Mouse (Mus musculus): Measurements from ENCODE around the gene Apela. TPM values are rescaled to one million over a fixed set of nuclear protein-coding genes. Genes with fewer than 3 reads are reported as not detected.

Gene Apela
- 0.76 and 1.2 TPM in 2 replicates for polyA plus RNA-seq (2015; fragmentation: Nextera tagmentation; extraction: Ambion mirVana)

DNA sequence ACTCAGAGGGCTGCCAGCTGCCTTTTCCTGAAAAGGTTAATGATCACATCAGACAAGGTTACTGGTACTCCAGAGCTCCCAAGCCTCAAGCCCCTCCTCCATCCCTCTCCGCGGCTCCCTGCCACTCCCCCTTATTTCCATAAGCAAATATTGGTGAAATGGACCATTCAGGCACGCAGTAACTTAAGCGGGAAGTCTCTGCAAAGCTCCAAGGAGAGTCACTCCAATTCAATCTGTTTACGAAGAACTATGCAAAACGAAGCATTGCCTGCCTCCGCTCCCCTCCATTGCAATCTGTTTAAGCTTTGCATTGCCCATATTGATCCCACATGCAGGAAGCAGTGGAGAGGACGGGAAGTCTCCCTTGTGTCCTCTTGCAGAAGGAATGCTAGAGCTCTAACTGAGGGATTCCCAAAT is at the start of gene Apela:
Apela (minus strand) TSS at position 220 of the 417 bp plus-strand sequence.
- peak within 1 kb of the TSS; percentile 58 for H3K4me2 ChIP-seq (ENCODE audit: low read length)
- 1% methylated on average over 8 of the region's 8 CpGs for WGBS
- no peaks in the 10 kb centered on the region for H3K27me3 ChIP-seq (ENCODE audit: control insufficient read depth, insufficient read depth, low read depth, low read length)
- H3K4me3 ChIP-seq (ENCODE audit: low read depth, low read length), result peak within 1 kb of the TSS; percentile 40
- H3K9ac ChIP-seq (ENCODE audit: low read depth, low read length), result peak within 1 kb of the TSS; percentile 17; the same call in 1 of the 2 replicates
- H3K27ac ChIP-seq (ENCODE audit: low read length), result no peak within 1 kb of the TSS
- H3K36me3 ChIP-seq (ENCODE audit: control insufficient read depth, insufficient read depth, low read length), result no peaks in the 10 kb centered on the region
- peaks cover 8% of the 10 kb centered on the region for H3K4me1 ChIP-seq (ENCODE audit: control insufficient read depth, insufficient read depth, low read length)
- no peaks in the 10 kb centered on the region for H3K9me3 ChIP-seq (replicated peaks; ENCODE audit: control insufficient read depth, low read length, poor library complexity, severe bottlenecking)
- ATAC-seq, result peak; percentile 76

GRCm38 (mm10) chr8:65085680-65086079 is 48.5 kb upstream of the Apela start:
- Histone ChIP-seq H3K27ac (ENCODE audit: low read length) (no peak overlapping the region), H3K4me1 (ENCODE audit: control insufficient read depth, insufficient read depth, low read length) (no peaks in the 10 kb centered on the region), H3K36me3 (ENCODE audit: control insufficient read depth, insufficient read depth, low read length) (no peaks in the 10 kb centered on the region), H3K9me3 (replicated peaks; ENCODE audit: control insufficient read depth, low read length, poor library complexity, severe bottlenecking) (no peaks in the 10 kb centered on the region), H3K4me3 (ENCODE audit: low read depth, low read length) (no peak overlapping the region), H3K9ac (ENCODE audit: low read depth, low read length) (no peak overlapping the region), H3K27me3 (ENCODE audit: control insufficient read depth, insufficient read depth, low read depth, low read length) (no peaks in the 10 kb centered on the region), H3K4me2 (ENCODE audit: low read length) (no peak overlapping the region)
- 84% methylated on average over 2 of the region's 2 CpGs for WGBS
- ATAC-seq, result no peak

- H3K27ac ChIP-seq (ENCODE audit: low read length), result no peak overlapping the region
- H3K4me2 ChIP-seq (ENCODE audit: low read length), result no peak overlapping the region
- ATAC-seq, result no peak
- H3K9me3 ChIP-seq (replicated peaks; ENCODE audit: control insufficient read depth, low read length, poor library complexity, severe bottlenecking), result no peaks in the 10 kb centered on the region
- H3K36me3 ChIP-seq (ENCODE audit: control insufficient read depth, insufficient read depth, low read length), result no peaks in the 10 kb centered on the region
- H3K27me3 ChIP-seq (ENCODE audit: control insufficient read depth, insufficient read depth, low read depth, low read length), result no peaks in the 10 kb centered on the region
- WGBS, result 89% methylated on average over 9 of the region's 9 CpGs
- no peak overlapping the region for H3K4me3 ChIP-seq (ENCODE audit: low read depth, low read length)
- no peak overlapping the region for H3K9ac ChIP-seq (ENCODE audit: low read depth, low read length)
- no peaks in the 10 kb centered on the region for H3K4me1 ChIP-seq (ENCODE audit: control insufficient read depth, insufficient read depth, low read length)
Measured at GRCm38 (mm10) chr8:65080731-65081130, 43.6 kb upstream of the Apela start.

DNA sequence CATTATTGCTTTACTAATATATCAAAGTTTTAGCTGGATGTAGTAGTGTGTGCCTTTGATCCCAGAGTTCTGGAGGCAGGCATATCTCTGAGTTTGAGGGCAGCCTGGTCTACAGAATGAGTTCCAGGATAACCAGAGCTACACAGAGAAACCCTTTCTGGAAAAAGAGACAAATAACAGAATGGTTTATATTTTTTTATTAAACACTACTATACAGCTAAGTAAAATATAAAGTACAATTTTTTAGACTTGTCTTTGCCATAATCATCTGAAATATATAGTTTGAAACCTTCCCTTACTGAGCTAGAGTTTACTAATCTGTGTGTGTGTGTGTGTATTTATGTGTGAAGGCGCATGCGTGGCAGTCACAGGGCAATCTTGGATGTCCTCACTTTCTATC is 37.6 kb upstream of the Apela start, which contains the start of gene Gm10663:
Gm10663 (plus strand) TSS at position 301 of the 400 bp plus-strand sequence.
- no peaks in the 10 kb centered on the region for H3K9me3 ChIP-seq (replicated peaks; ENCODE audit: control insufficient read depth, low read length, poor library complexity, severe bottlenecking)
- H3K27ac ChIP-seq (ENCODE audit: low read length), result no peak within 1 kb of the TSS
- 93% methylated on average over 2 of the region's 2 CpGs for WGBS
- no peaks in the 10 kb centered on the region for H3K4me1 ChIP-seq (ENCODE audit: control insufficient read depth, insufficient read depth, low read length)
- no peak within 1 kb of the TSS for H3K4me2 ChIP-seq (ENCODE audit: low read length)
- H3K27me3 ChIP-seq (ENCODE audit: control insufficient read depth, insufficient read depth, low read depth, low read length), result no peaks in the 10 kb centered on the region
- no peaks in the 10 kb centered on the region for H3K36me3 ChIP-seq (ENCODE audit: control insufficient read depth, insufficient read depth, low read length)
- no peak within 1 kb of the TSS for H3K4me3 ChIP-seq (ENCODE audit: low read depth, low read length)
- no peak for ATAC-seq
- no peak within 1 kb of the TSS for H3K9ac ChIP-seq (ENCODE audit: low read depth, low read length)

- Histone ChIP-seq H3K9me3 (replicated peaks; ENCODE audit: control insufficient read depth, low read length, poor library complexity, severe bottlenecking) (no peaks in the 10 kb centered on the region), H3K4me3 (ENCODE audit: low read depth, low read length) (no peak overlapping the region), H3K9ac (ENCODE audit: low read depth, low read length) (no peak overlapping the region), H3K4me1 (ENCODE audit: control insufficient read depth, insufficient read depth, low read length) (no peaks in the 10 kb centered on the region), H3K27me3 (ENCODE audit: control insufficient read depth, insufficient read depth, low read depth, low read length) (no peaks in the 10 kb centered on the region), H3K36me3 (ENCODE audit: control insufficient read depth, insufficient read depth, low read length) (no peaks in the 10 kb centered on the region), H3K4me2 (ENCODE audit: low read length) (no peak overlapping the region), H3K27ac (ENCODE audit: low read length) (no peak overlapping the region)
- 80% methylated on average over 4 of the region's 4 CpGs for WGBS
- no peak for ATAC-seq
Measured at GRCm38 (mm10) chr8:65070996-65071395, 33.9 kb upstream of the Apela start.

DNA sequence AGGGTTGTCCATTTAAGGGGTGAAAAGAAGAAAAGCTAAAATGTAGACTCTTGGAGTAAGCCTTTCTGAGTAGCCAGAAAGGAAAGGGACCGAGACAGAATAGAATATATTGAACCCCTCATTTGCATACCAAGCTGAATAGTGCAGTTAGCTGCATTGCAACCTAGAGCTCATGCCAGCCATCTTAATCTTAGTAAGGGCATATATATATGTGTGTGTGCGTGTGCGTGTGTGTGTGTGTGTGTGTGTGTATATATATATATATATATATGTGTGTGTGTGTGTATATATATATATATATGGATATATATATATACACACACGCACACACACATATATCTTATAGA is 31.3 kb upstream of the Apela start:
- Histone ChIP-seq H3K9ac (ENCODE audit: low read depth, low read length) (no peak overlapping the region), H3K4me1 (ENCODE audit: control insufficient read depth, insufficient read depth, low read length) (no peaks in the 10 kb centered on the region), H3K4me2 (ENCODE audit: low read length) (no peak overlapping the region), H3K27me3 (ENCODE audit: control insufficient read depth, insufficient read depth, low read depth, low read length) (no peaks in the 10 kb centered on the region), H3K9me3 (replicated peaks; ENCODE audit: control insufficient read depth, low read length, poor library complexity, severe bottlenecking) (no peaks in the 10 kb centered on the region), H3K36me3 (ENCODE audit: control insufficient read depth, insufficient read depth, low read length) (no peaks in the 10 kb centered on the region), H3K27ac (ENCODE audit: low read length) (no peak overlapping the region), H3K4me3 (ENCODE audit: low read depth, low read length) (no peak overlapping the region)
- ATAC-seq, result no peak; the same call in 1 of the 2 replicates
- WGBS, result 49% methylated on average over 4 of the region's 4 CpGs

DNA sequence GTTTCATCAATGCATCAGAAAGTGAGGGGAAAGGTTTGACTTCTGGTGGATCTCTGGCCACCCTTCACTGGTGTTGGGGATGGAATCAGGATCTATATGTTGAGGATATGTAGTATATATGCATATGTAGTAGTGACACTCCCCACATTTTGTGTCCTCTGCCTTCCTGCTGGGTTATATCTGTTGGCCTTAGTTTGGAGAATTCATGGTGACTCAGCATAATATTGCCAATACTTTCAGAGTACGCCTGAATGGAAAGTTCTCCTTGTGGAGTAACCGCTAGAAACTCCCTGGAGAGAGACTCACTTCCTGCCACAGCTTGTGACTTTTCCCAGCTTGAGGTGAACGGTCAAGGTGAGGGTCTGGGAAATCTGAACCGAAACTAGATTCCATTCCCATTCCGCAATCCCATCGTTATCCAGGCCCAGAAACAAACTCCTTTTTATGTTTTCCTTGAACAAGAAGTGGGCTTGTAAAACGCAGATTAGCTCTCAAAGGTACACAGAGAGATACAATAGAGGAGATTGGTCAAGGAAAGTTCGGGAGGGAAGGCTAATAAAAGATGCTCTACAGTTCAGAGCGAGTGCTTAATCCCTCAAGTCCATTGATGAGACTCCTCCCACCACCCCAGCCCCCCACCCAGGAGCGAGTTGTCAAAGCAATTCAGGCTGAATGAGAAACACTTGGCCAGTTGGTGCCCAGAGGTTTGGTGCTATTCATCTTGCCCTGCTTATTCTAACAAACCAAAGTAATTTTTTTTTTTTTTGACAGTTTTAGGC is 30.7 kb upstream of the Apela start:
- 13% methylated on average over 10 of the region's 10 CpGs for WGBS
- Histone ChIP-seq H3K36me3 (ENCODE audit: control insufficient read depth, insufficient read depth, low read length) (no peaks in the 10 kb centered on the region), H3K9ac (ENCODE audit: low read depth, low read length) (no peak overlapping the region), H3K9me3 (replicated peaks; ENCODE audit: control insufficient read depth, low read length, poor library complexity, severe bottlenecking) (no peaks in the 10 kb centered on the region), H3K4me1 (ENCODE audit: control insufficient read depth, insufficient read depth, low read length) (no peaks in the 10 kb centered on the region), H3K4me2 (ENCODE audit: low read length) (no peak overlapping the region; the same call in 1 of the 2 replicates), H3K4me3 (ENCODE audit: low read depth, low read length) (no peak overlapping the region), H3K27me3 (ENCODE audit: control insufficient read depth, insufficient read depth, low read depth, low read length) (no peaks in the 10 kb centered on the region), H3K27ac (ENCODE audit: low read length) (no peak overlapping the region)
- peak; percentile 39; the same call in 1 of the 2 replicates for ATAC-seq

GRCm38 (mm10) chr8:65067031-65067430 is 29.9 kb upstream of the Apela start:
- no peaks in the 10 kb centered on the region for H3K27me3 ChIP-seq (ENCODE audit: control insufficient read depth, insufficient read depth, low read depth, low read length)
- H3K27ac ChIP-seq (ENCODE audit: low read length), result no peak overlapping the region
- WGBS, result 94% methylated on average over 4 of the region's 4 CpGs
- H3K9ac ChIP-seq (ENCODE audit: low read depth, low read length), result no peak overlapping the region
- no peaks in the 10 kb centered on the region for H3K4me1 ChIP-seq (ENCODE audit: control insufficient read depth, insufficient read depth, low read length)
- no peak for ATAC-seq
- H3K4me3 ChIP-seq (ENCODE audit: low read depth, low read length), result no peak overlapping the region
- no peaks in the 10 kb centered on the region for H3K9me3 ChIP-seq (replicated peaks; ENCODE audit: control insufficient read depth, low read length, poor library complexity, severe bottlenecking)
- H3K36me3 ChIP-seq (ENCODE audit: control insufficient read depth, insufficient read depth, low read length), result no peaks in the 10 kb centered on the region
- H3K4me2 ChIP-seq (ENCODE audit: low read length), result no peak overlapping the region

DNA sequence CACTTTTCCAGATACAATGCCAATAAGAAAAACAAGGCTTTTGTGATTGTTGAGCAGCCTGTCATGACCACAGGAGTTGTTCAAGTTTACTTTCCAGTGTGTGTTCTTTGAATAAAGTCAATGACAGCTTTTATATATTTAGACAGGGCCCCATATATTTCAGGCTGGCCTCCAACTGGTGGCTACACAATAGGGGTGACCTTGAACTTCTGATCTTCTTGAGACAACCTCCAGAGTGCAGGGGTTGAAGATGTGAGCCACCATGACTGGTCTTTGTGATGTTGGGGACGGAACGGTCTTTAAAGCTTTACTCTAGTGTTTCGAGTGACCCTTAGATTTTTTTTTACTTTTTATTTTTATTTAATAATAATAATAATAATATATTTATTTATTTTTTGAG is 28.5 kb upstream of the Apela start:
- H3K4me2 ChIP-seq (ENCODE audit: low read length), result no peak overlapping the region
- no peak overlapping the region for H3K27ac ChIP-seq (ENCODE audit: low read length)
- H3K36me3 ChIP-seq (ENCODE audit: control insufficient read depth, insufficient read depth, low read length), result no peaks in the 10 kb centered on the region
- no peak for ATAC-seq
- H3K4me3 ChIP-seq (ENCODE audit: low read depth, low read length), result no peak overlapping the region
- no peaks in the 10 kb centered on the region for H3K9me3 ChIP-seq (replicated peaks; ENCODE audit: control insufficient read depth, low read length, poor library complexity, severe bottlenecking)
- no peaks in the 10 kb centered on the region for H3K4me1 ChIP-seq (ENCODE audit: control insufficient read depth, insufficient read depth, low read length)
- no peak overlapping the region for H3K9ac ChIP-seq (ENCODE audit: low read depth, low read length)
- H3K27me3 ChIP-seq (ENCODE audit: control insufficient read depth, insufficient read depth, low read depth, low read length), result no peaks in the 10 kb centered on the region
- whole genome bisulfite sequencing, result 94% methylated on average over 3 of the region's 3 CpGs

All from midbrain, embryonic 16.5 days (tissue).